Mouse (Mus musculus) kidney, embryonic 16.5 days (tissue): ENCODE measurements around the gene Gm48552. TPM values are rescaled to one million over a fixed set of nuclear protein-coding genes. Genes with fewer than 3 reads are reported as not detected.

Experiments
- ATAC-seq: fragments of 200-750 bp; cut with Nextera tagmentation; 2 replicates; pipeline ENCODE4 v1.8.0; 2017; ENCODE audit warnings: moderate TSS enrichment; ENCODE audit not compliant: low FRiP score, low TSS enrichment
- H3K27ac ChIP-seq: fragments of 300-500 bp; sonication (generic); 2 replicates; pipeline ENCODE4 v1.5.1; 2014; ENCODE audit warnings: low read length
- H3K27me3 ChIP-seq: fragments of 300-500 bp; sonication (generic); 2 replicates; pipeline ENCODE4 v1.6.1; 2014; ENCODE audit warnings: low read length, control low read depth, mixed read lengths; ENCODE audit not compliant: insufficient read depth
- H3K36me3 ChIP-seq: fragments of 300-500 bp; sonication (generic); 2 replicates; pipeline ENCODE4 v1.6.1; 2014; ENCODE audit warnings: low read length, control low read depth, mixed read lengths; ENCODE audit not compliant: insufficient read depth
- H3K4me1 ChIP-seq: fragments of 300-500 bp; sonication (generic); 2 replicates; pipeline ENCODE4 v1.6.1; 2014; ENCODE audit warnings: low read length, control low read depth, mixed read lengths; ENCODE audit not compliant: insufficient read depth
- H3K4me2 ChIP-seq: fragments of 300-500 bp; sonication (generic); replicated peaks from 2 replicates; pipeline ENCODE4 v1.6.1; 2014; ENCODE audit warnings: low read depth, low read length
- H3K4me3 ChIP-seq: fragments of 300-500 bp; sonication (generic); 2 replicates; pipeline ENCODE4 v1.5.1; 2014; ENCODE audit warnings: mild to moderate bottlenecking, low read length
- H3K9ac ChIP-seq: fragments of 300-500 bp; sonication (generic); replicated peaks from 2 replicates; pipeline ENCODE4 v1.6.1; 2014; ENCODE audit warnings: low read length
- H3K9me3 ChIP-seq: fragments of 300-500 bp; sonication (generic); 2 replicates; pipeline ENCODE4 v1.6.1; 2016; ENCODE audit warnings: low read length, control low read depth
- WGBS: fragments of 180-500 bp; shearing (Covaris S2); extraction: QIAGEN DNeasy Blood & Tissue Kit; methylation state at CpG from one replicate; pipeline ENCODE4 v1.1.7; 2014; 5-methylcytosine and 5-hydroxymethylcytosine counted together
- polyA plus RNA-seq: library from polyadenylated mRNA; unstranded; fragments of >200 nt; fragmentation: Nextera tagmentation; extraction: Ambion mirVana; gene quantifications from 2 replicates; pipeline ENCODE4 v1.2.1, GENCODE M21; 2015

The Gm48552 gene
- polyA plus RNA-seq, 1 experiment from 2014 or later: 1.4 TPM

DNA sequence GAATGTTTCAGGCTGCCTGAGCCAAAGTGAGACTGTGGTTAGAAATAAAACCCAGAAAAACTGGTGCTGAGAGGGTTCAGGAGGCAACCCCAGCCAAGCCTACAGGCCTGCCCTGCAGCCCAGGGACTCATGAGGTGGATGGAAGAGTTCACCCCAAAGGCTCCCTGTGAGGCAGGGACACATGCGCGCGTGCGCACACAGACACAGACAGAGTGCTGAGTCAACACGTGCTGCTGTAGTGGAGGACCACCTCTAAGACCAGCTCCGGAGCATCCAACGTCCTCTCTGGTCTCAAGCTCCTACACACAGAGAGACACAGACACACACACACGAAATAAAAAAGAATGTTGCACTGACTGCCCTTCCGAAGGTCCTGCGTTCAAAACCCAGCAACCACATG, 13.5 kb upstream of the Gm48552 start:
- H3K4me2 ChIP-seq: no peak overlapping the region
- H3K27ac ChIP-seq: no peak overlapping the region
- peaks cover 44% of the 10 kb centered on the region for H3K36me3 ChIP-seq
- no peak overlapping the region for H3K9ac ChIP-seq
- ATAC-seq: no peak
- no peak overlapping the region for H3K4me3 ChIP-seq
- 92% methylated on average over 10 of the region's 10 CpGs for WGBS
- no peaks in the 10 kb centered on the region for H3K27me3 ChIP-seq
- peaks cover 23% of the 10 kb centered on the region for H3K4me1 ChIP-seq
- H3K9me3 ChIP-seq: no peaks in the 10 kb centered on the region

GRCm38 (mm10) chr10:81376561-81377361, 12.0 kb upstream of the Gm48552 start:
- Histone ChIP-seq H3K4me3 (peak overlapping the region; percentile 86), H3K9me3 (no peaks in the 10 kb centered on the region), H3K9ac (peak overlapping the region; percentile 90), H3K27ac (peak overlapping the region; percentile 49), H3K4me1 (peaks cover 23% of the 10 kb centered on the region), H3K27me3 (no peaks in the 10 kb centered on the region), H3K36me3 (peaks cover 30% of the 10 kb centered on the region), H3K4me2 (peak overlapping the region; percentile 90)
- WGBS: 36% methylated on average over 6 of the region's 6 CpGs
- no peak for ATAC-seq

GRCm38 (mm10) chr10:81377362-81377664, 11.5 kb upstream of the Gm48552 start:
- no peak for ATAC-seq
- H3K4me1 ChIP-seq: peaks cover 23% of the 10 kb centered on the region
- H3K4me3 ChIP-seq: peak overlapping the region; percentile 86
- H3K4me2 ChIP-seq: peak overlapping the region; percentile 90
- H3K36me3 ChIP-seq: peaks cover 28% of the 10 kb centered on the region
- H3K27ac ChIP-seq: peak overlapping the region; percentile 49
- H3K27me3 ChIP-seq: no peaks in the 10 kb centered on the region
- H3K9me3 ChIP-seq: no peaks in the 10 kb centered on the region
- WGBS: 35% methylated on average over 2 of the region's 2 CpGs
- H3K9ac ChIP-seq: peak overlapping the region; percentile 90

GRCm38 (mm10) chr10:81377793-81378552, 10.8 kb upstream of the Gm48552 start, which contains the start of gene Fzr1:
TSS of gene Fzr1 (minus strand) at chr10:81378516.
- no peaks in the 10 kb centered on the region for H3K27me3 ChIP-seq
- H3K4me2 ChIP-seq: peak within 1 kb of the TSS; percentile 90
- WGBS: under 1% methylated on average over 45 of the region's 59 CpGs
- peak within 1 kb of the TSS; percentile 90 for H3K9ac ChIP-seq
- H3K4me1 ChIP-seq: peaks cover 23% of the 10 kb centered on the region
- peak; percentile 66 for ATAC-seq
- no peaks in the 10 kb centered on the region for H3K9me3 ChIP-seq
- peak within 1 kb of the TSS; percentile 78 for H3K27ac ChIP-seq
- peak within 1 kb of the TSS; percentile 86 for H3K4me3 ChIP-seq
- peaks cover 22% of the 10 kb centered on the region for H3K36me3 ChIP-seq

DNA sequence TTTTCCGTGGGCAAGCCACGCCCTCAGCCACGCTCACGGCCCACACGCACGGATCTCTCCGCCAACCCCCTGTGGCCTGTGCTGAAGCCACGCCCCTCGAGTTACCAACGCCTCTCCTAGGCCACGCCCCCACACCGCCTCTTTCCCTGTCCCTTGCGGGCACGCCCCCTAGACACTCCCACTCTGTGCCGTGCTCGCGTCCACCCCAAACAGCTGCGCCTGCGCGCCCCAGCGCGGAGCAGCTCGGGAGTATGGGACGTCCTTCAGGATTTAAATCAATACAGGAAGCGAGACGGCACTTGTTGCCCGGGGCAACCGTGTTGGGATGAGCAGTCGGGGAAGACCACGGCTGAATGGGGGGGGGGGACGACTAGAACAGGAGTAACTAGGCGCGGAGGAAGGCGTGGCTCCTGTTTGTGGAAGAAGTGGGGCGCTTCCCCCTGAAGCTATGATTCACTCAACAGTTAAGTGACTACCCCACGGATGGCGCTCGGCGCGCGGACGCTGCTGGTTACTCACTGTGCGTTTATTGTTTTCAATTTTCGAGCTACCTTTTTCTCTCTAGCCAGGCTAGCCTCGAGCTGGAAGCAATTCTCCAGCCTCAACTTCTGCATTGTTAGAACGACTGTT, 10.1 kb upstream of the Gm48552 start:
- no peaks in the 10 kb centered on the region for H3K27me3 ChIP-seq
- peak overlapping the region; percentile 90 for H3K4me2 ChIP-seq
- peak overlapping the region; percentile 90 for H3K9ac ChIP-seq
- ATAC-seq: peak; percentile 96
- H3K36me3 ChIP-seq: peaks cover 16% of the 10 kb centered on the region
- H3K4me1 ChIP-seq: peaks cover 23% of the 10 kb centered on the region
- peak overlapping the region; percentile 86 for H3K4me3 ChIP-seq
- under 1% methylated on average over 43 of the region's 46 CpGs for WGBS
- peak overlapping the region; percentile 78 for H3K27ac ChIP-seq
- H3K9me3 ChIP-seq: no peaks in the 10 kb centered on the region

DNA sequence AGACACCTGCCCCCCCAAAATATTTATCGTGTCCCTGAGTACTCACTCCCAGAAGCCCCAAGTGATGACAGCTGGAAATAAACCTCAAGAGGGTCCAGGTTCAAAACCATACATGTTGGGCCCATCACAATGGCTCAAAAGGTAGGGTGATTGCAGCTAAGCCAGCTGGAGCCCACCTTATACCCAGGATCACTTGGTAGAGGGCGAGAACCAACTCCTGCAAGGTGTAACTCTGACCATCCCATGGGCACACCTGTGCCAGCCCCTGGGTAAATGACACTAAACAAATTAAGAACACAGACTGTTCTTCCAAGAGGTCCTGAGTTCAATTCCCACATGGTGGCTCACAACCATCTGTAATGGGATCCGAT, 9.6 kb upstream of the Gm48552 start:
- Histone ChIP-seq H3K27me3 (no peaks in the 10 kb centered on the region), H3K9ac (peak overlapping the region; percentile 79), H3K27ac (peak overlapping the region; percentile 78), H3K9me3 (no peaks in the 10 kb centered on the region), H3K4me2 (peak overlapping the region; percentile 66), H3K4me3 (peak overlapping the region; percentile 86), H3K4me1 (peaks cover 23% of the 10 kb centered on the region), H3K36me3 (peaks cover 13% of the 10 kb centered on the region)
- ATAC-seq: no peak; the same call in 1 of the 2 replicates
- WGBS: 51% methylated on average over 3 of the region's 3 CpGs

GRCm38 (mm10) chr10:81379809-81380378, 8.9 kb upstream of the Gm48552 start:
- Histone ChIP-seq H3K4me1 (peaks cover 23% of the 10 kb centered on the region), H3K4me2 (no peak overlapping the region), H3K27me3 (no peaks in the 10 kb centered on the region), H3K27ac (no peak overlapping the region), H3K9ac (no peak overlapping the region), H3K9me3 (no peaks in the 10 kb centered on the region), H3K36me3 (peaks cover 9% of the 10 kb centered on the region), H3K4me3 (no peak overlapping the region)
- WGBS: 89% methylated on average over 6 of the region's 6 CpGs
- ATAC-seq: no peak

- ATAC-seq: no peak
- H3K27ac ChIP-seq: peak overlapping the region; percentile 48
- WGBS: 66% methylated on average over 5 of the region's 5 CpGs
- H3K9me3 ChIP-seq: no peaks in the 10 kb centered on the region
- H3K36me3 ChIP-seq: peaks cover 9% of the 10 kb centered on the region
- no peak overlapping the region for H3K9ac ChIP-seq
- H3K27me3 ChIP-seq: no peaks in the 10 kb centered on the region
- peaks cover 22% of the 10 kb centered on the region for H3K4me1 ChIP-seq
- H3K4me3 ChIP-seq: no peak overlapping the region
- no peak overlapping the region for H3K4me2 ChIP-seq
Observed at GRCm38 (mm10) chr10:81382039-81382438, 6.8 kb upstream of the Gm48552 start.

DNA sequence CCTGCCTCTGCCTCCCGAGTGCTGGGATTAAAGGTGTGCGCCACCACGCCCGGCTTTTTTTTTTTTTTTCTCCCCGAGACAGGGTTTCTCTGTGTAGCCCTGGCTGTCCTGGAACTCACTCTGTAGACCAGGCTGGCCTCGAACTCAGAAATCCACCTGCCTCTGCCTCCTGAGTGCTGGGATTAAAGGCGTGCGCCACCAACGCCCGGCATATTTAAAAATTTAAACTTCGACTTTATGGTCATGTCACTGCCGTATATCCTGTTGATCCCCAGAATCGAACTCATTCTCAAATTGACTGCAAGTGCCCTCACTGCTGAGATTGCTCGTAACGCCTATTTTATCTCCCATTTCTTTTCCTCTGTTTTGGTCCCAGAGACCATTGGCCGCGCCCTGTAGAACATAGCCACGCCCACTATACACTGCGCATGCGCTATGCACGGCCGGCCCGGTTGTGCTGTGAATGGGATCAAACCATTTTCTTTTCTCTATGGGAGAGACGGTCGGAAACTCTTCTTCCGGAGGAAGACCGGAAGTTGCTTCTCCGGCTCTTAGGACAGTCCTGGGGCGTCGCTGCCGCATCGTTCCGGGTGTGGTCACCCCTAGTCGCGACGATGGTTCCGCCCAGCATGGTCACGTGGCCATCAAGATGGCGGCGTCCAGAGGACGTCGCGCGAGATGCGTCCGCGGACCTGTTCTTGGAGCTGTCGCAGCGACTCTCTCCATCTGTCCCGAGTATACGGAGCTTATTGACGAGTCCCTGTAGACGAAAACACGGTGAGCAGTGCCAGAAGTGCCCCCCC, 4.8 kb upstream of the Gm48552 start, which contains the start of the genes Dohh and Gm48551:
Gene Dohh (plus strand): TSS at position 627 of the 803 bp plus-strand sequence.
Gene Gm48551 (plus strand): TSS at position 665 of the 803 bp plus-strand sequence.
- Histone ChIP-seq H3K4me1 (peaks cover 14% of the 10 kb centered on the region), H3K4me3 (peak within 1 kb of the TSS; percentile 94), H3K27ac (peak within 1 kb of the TSS; percentile 85), H3K36me3 (peaks cover 26% of the 10 kb centered on the region), H3K9ac (peak within 1 kb of the TSS; percentile 89), H3K27me3 (no peaks in the 10 kb centered on the region), H3K4me2 (peak within 1 kb of the TSS; percentile 94), H3K9me3 (no peaks in the 10 kb centered on the region)
- ATAC-seq: peak; percentile 93
- 4% methylated on average over 51 of the region's 54 CpGs for WGBS
